Mouse (Mus musculus): ENCODE measurements at regions not wholly inside any gene's neighbourhood (a gene's known extent, or its start where the extent isn't known, plus 50 kb on each side); places are given as distances from the start of the nearest gene placed in this dataset.

DNA sequence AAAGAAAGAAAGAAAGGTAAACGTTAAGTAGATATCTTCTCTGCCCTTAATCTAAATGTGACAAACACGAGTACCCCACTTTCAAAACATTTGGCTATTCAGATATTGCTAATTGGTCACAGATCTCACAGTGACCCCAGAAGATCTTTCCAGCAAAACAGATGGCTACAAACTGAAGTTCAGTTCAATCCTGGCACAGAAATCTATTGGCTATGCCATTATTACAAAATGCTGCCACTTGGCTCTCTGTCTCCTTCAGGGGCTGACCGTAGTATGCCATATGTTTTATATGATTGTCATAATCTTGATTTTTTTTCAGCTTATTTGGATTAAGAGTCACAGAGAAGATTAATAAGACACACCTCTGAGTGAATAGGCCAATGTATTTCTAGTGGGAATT, 873.2 kb downstream of the Slc22a22 start:
- no peak overlapping the region for H3K4me3 ChIP-seq (ENCODE audit: insufficient read depth, low read length)
- TF ChIP-seq POLR2A (IDR thresholded peaks at IDR 0.05; ENCODE audit: borderline replicate concordance, low read depth, low read length) (no peak), CTCF (IDR thresholded peaks at IDR 0.05; ENCODE audit: low read depth, low read length) (no peak)
- no peak overlapping the region for H3K27ac ChIP-seq (ENCODE audit: insufficient read depth, low read depth, low read length)
- H3K4me1 ChIP-seq (ENCODE audit: control insufficient read depth, insufficient read depth, low read length): no peaks in the 10 kb centered on the region

DNA sequence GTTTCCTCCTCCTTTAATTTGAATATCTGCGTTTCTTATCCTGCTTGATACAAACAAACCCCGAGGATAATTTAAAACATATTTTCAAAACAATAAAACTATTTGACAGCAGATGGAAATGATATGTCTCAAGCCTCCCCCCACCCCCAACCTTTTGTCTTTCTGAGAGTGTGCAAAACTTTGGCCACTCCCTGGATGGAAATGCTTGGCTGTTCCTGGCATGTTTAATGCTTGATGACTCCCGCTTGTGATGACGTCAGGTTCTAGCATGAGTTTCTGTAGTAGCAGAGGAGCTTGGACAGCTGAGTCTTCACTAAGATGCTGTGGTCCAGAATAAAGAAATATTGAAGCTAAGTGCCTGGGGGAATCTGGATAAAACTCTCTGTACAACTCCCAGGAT, 884.8 kb downstream of the Slc22a22 start:
- H3K4me3 ChIP-seq (ENCODE audit: insufficient read depth, low read length): no peak overlapping the region
- no peaks in the 10 kb centered on the region for H3K4me1 ChIP-seq (ENCODE audit: control insufficient read depth, insufficient read depth, low read length)
- no peak overlapping the region for H3K27ac ChIP-seq (ENCODE audit: insufficient read depth, low read depth, low read length)
- TF ChIP-seq POLR2A (IDR thresholded peaks at IDR 0.05; ENCODE audit: borderline replicate concordance, low read depth, low read length) (no peak), CTCF (IDR thresholded peaks at IDR 0.05; ENCODE audit: low read depth, low read length) (no peak)

GRCm38 (mm10) chr15:56580745-56581515, 896.5 kb downstream of the Slc22a22 start:
- TF ChIP-seq POLR2A (IDR thresholded peaks at IDR 0.05; ENCODE audit: borderline replicate concordance, low read depth, low read length): no peak
- no peak for TF ChIP-seq CTCF (IDR thresholded peaks at IDR 0.05; ENCODE audit: low read depth, low read length)
- Histone ChIP-seq H3K4me3 (ENCODE audit: insufficient read depth, low read length) (no peak overlapping the region), H3K4me1 (ENCODE audit: control insufficient read depth, insufficient read depth, low read length) (no peaks in the 10 kb centered on the region), H3K27ac (ENCODE audit: insufficient read depth, low read depth, low read length) (no peak overlapping the region)

GRCm38 (mm10) chr15:56563192-56563591, 914.2 kb downstream of the Slc22a22 start:
- TF ChIP-seq CTCF (IDR thresholded peaks at IDR 0.05; ENCODE audit: low read depth, low read length): no peak
- TF ChIP-seq POLR2A (IDR thresholded peaks at IDR 0.05; ENCODE audit: borderline replicate concordance, low read depth, low read length): no peak
- no peak overlapping the region for H3K27ac ChIP-seq (ENCODE audit: insufficient read depth, low read depth, low read length)
- H3K4me1 ChIP-seq (ENCODE audit: control insufficient read depth, insufficient read depth, low read length): no peaks in the 10 kb centered on the region
- H3K4me3 ChIP-seq (ENCODE audit: insufficient read depth, low read length): no peak overlapping the region

DNA sequence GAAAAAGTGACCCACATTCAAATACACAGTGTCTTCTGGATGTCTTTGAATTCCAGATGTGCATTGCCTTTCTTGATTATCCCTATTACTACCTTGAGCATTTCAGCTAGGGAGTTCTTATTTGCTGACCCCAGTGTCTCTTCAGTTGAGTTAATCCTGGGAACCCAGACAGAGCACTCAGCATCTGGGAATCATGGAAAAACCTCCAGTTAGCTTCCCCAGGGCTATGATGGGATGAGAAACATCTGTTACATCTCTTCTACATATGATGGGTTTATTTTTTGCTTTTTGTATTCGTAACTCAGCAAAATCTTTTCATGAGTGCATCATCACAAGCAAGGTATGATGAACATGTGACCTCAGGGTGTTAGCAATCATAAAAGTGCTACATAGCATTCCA, 914.6 kb downstream of the Slc22a22 start:
- H3K4me1 ChIP-seq (ENCODE audit: control insufficient read depth, insufficient read depth, low read length): no peaks in the 10 kb centered on the region
- TF ChIP-seq POLR2A (IDR thresholded peaks at IDR 0.05; ENCODE audit: borderline replicate concordance, low read depth, low read length) (no peak), CTCF (IDR thresholded peaks at IDR 0.05; ENCODE audit: low read depth, low read length) (no peak)
- no peak overlapping the region for H3K27ac ChIP-seq (ENCODE audit: insufficient read depth, low read depth, low read length)
- H3K4me3 ChIP-seq (ENCODE audit: insufficient read depth, low read length): no peak overlapping the region

DNA sequence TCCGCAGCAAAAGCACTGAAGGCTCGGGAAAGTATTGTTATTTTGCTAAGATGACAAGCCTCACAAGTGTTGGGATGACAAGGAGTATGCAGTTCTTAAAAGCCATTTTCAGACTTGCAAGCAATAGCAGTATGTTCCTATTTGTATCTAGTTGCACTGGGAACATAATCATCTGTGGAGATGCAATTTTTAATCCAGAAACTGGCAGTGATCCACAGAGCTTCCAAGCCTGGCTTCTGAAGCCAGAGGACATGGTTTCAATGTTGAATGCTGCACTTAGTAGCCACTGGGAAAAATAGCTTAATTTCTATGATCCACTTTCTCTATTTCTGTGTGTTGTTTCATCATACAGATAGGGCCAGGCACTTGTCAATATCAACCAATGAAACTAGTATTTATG, 915.3 kb downstream of the Slc22a22 start:
- Histone ChIP-seq H3K27ac (ENCODE audit: insufficient read depth, low read depth, low read length) (no peak overlapping the region), H3K4me3 (ENCODE audit: insufficient read depth, low read length) (no peak overlapping the region), H3K4me1 (ENCODE audit: control insufficient read depth, insufficient read depth, low read length) (no peaks in the 10 kb centered on the region)
- TF ChIP-seq POLR2A (IDR thresholded peaks at IDR 0.05; ENCODE audit: borderline replicate concordance, low read depth, low read length): no peak
- TF ChIP-seq CTCF (IDR thresholded peaks at IDR 0.05; ENCODE audit: low read depth, low read length): no peak

DNA sequence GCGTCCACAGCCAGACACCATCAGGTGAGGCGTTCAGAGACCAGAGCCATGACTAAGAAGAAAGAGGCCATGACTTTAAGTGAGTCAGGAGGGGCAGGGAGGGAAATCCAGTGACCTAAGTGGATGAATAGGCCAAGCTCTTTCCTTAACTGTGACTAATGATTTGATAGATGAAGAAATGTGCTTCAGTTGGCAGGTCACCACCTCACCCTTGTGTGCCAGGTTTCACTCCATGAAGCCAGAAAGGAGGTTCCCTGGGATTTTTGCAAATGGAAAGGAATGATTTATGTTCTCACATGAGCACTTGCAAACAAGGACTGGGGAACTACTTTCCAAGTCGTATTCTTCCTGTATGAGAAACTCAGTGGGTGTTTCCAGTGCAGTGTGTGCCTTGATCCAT, 923.0 kb downstream of the Slc22a22 start:
- Histone ChIP-seq H3K4me3 (ENCODE audit: insufficient read depth, low read length) (no peak overlapping the region), H3K27ac (ENCODE audit: insufficient read depth, low read depth, low read length) (no peak overlapping the region), H3K4me1 (ENCODE audit: control insufficient read depth, insufficient read depth, low read length) (no peaks in the 10 kb centered on the region)
- TF ChIP-seq POLR2A (IDR thresholded peaks at IDR 0.05; ENCODE audit: borderline replicate concordance, low read depth, low read length) (no peak), CTCF (IDR thresholded peaks at IDR 0.05; ENCODE audit: low read depth, low read length) (no peak)

GRCm38 (mm10) chr15:56553851-56554250, 923.6 kb downstream of the Slc22a22 start:
- no peak overlapping the region for H3K27ac ChIP-seq (ENCODE audit: insufficient read depth, low read depth, low read length)
- no peaks in the 10 kb centered on the region for H3K4me1 ChIP-seq (ENCODE audit: control insufficient read depth, insufficient read depth, low read length)
- TF ChIP-seq CTCF (IDR thresholded peaks at IDR 0.05; ENCODE audit: low read depth, low read length): no peak
- TF ChIP-seq POLR2A (IDR thresholded peaks at IDR 0.05; ENCODE audit: borderline replicate concordance, low read depth, low read length): no peak
- H3K4me3 ChIP-seq (ENCODE audit: insufficient read depth, low read length): no peak overlapping the region

DNA sequence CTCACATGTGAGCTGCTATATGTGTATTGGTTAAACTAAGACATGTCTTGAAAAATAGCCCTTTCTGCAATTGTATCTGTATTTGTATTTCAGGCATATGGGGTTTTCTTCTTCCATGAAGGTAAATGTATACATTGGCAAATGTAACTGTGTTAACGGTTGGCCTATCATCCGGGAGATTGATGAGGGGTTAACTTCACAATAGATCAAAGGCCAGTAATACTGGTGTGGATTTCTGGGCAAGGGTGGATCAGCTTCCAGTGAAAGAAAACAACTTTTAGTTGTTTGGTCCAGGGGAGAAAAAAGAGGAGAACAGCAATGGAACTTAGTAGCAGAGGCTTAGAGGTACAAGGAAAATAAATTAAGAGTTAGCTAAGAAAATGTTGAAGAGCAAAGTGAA, 945.9 kb downstream of the Slc22a22 start:
- Histone ChIP-seq H3K4me1 (ENCODE audit: control insufficient read depth, insufficient read depth, low read length) (no peaks in the 10 kb centered on the region), H3K4me3 (ENCODE audit: insufficient read depth, low read length) (no peak overlapping the region), H3K27ac (ENCODE audit: insufficient read depth, low read depth, low read length) (no peak overlapping the region)
- TF ChIP-seq CTCF (IDR thresholded peaks at IDR 0.05; ENCODE audit: low read depth, low read length): no peak
- TF ChIP-seq POLR2A (IDR thresholded peaks at IDR 0.05; ENCODE audit: borderline replicate concordance, low read depth, low read length): no peak

DNA sequence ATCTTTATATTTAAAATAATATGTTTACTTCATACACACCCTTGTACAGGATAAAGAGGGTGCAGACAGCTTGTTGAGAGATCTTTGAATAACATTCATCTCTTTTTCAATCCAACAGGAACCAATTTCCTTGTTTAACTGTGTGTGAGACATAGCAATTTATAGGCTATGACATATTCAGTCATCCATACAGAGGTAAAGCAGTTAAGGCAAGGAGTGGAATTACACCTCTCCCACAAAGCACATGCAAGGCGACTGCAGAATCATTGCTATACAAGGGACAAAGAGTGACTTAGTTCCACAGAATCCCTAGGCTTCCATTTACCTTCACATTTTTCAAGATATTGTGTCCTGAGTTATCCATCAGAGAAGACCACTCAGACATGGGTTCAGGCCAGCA, 959.0 kb downstream of the Slc22a22 start:
- TF ChIP-seq CTCF (IDR thresholded peaks at IDR 0.05; ENCODE audit: low read depth, low read length) (no peak), POLR2A (IDR thresholded peaks at IDR 0.05; ENCODE audit: borderline replicate concordance, low read depth, low read length) (no peak)
- no peak overlapping the region for H3K27ac ChIP-seq (ENCODE audit: insufficient read depth, low read depth, low read length)
- no peaks in the 10 kb centered on the region for H3K4me1 ChIP-seq (ENCODE audit: control insufficient read depth, insufficient read depth, low read length)
- H3K4me3 ChIP-seq (ENCODE audit: insufficient read depth, low read length): no peak overlapping the region

All from bone marrow macrophage, adult 2 months (primary cell).